Mouse (Mus musculus): ENCODE measurements around the gene Flad1. TPM values are rescaled to one million over a fixed set of nuclear protein-coding genes. Genes with fewer than 3 reads are reported as not detected.

Gene Flad1
- total and polyA plus RNA-seq, 2 experiments from 2014 or later, result 50.8 to 79.3 TPM

DNA sequence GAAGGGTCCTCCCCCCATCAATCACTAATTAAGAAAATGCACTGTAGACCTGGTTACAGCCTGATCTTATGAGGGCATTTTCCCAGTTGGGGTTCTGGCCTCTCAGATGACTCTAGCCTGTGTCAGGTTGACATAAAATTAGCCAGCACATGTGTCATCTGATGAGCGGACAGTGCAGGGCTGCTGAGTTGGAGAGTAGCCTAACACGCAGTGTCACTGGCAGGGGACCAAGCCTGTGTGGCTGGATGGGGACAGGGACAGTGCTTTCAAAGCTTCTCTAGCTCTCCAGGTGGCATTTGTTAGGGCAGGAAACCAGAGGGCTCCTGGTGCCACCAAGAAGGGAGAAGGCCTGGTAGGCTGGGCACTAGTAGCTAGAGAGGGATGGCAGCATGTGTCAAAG lies 29.0 kb upstream of the Flad1 start:
- no peaks in the 10 kb centered on the region for H3K9me3 ChIP-seq (replicated peaks; ENCODE audit: control insufficient read depth, low read length)
- no peak overlapping the region for H3K4me3 ChIP-seq (ENCODE audit: low read depth, low read length)
- ATAC-seq (ENCODE audit: insufficient read depth, low read depth) (no peak), DNase-seq (ENCODE audit: low spot score) (no peak)
- H3K4me1 ChIP-seq (ENCODE audit: control insufficient read depth, insufficient read depth), result peaks cover 23% of the 10 kb centered on the region; the same call in 1 of the 2 replicates
- H3K36me3 ChIP-seq (replicated peaks; ENCODE audit: control insufficient read depth, insufficient read depth, low read length), result peaks cover 37% of the 10 kb centered on the region
- TF ChIP-seq EP300 (IDR thresholded peaks at IDR 0.05; ENCODE audit: low read depth), result no peak
- TF ChIP-seq CTCF (IDR thresholded peaks at IDR 0.05; ENCODE audit: low read depth), result no peak
- no peaks in the 10 kb centered on the region for H3K27me3 ChIP-seq (ENCODE audit: control insufficient read depth, insufficient read depth, low read length)
- H3K4me2 ChIP-seq (ENCODE audit: low read depth, low read length), result no peak overlapping the region
- no peak overlapping the region for H3K9ac ChIP-seq (replicated peaks; ENCODE audit: low read depth, low read length)
- no peak overlapping the region for H3K27ac ChIP-seq (ENCODE audit: low read depth)
- WGBS, result 74% methylated on average over 2 of the region's 2 CpGs

DNA sequence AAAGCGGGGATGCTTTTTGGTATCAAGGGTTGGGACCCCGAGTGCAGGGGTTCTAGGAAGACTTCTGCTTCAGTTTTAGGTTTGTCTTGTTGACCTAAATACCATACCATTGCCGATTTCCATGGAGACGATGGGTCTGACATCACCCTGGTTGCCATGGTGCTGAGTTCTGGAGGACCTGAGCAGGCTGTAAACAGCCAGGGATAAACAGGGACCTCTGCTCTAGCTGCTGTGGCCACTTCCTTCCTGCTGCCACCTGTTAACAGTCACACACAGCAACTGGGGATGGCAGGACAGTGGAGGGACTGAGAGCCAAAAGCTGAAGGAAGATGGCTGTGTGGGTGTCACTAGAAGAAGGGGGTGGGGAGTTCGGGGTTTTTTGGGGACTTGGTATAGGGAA lies 25.6 kb upstream of the Flad1 start:
- Histone ChIP-seq H3K9ac (replicated peaks; ENCODE audit: low read depth, low read length) (peak overlapping the region; percentile 68), H3K4me2 (ENCODE audit: low read depth, low read length) (peak overlapping the region; percentile 82), H3K9me3 (replicated peaks; ENCODE audit: control insufficient read depth, low read length) (no peaks in the 10 kb centered on the region), H3K4me1 (ENCODE audit: control insufficient read depth, insufficient read depth) (peaks cover 23% of the 10 kb centered on the region; the same call in 1 of the 2 replicates), H3K36me3 (replicated peaks; ENCODE audit: control insufficient read depth, insufficient read depth, low read length) (peaks cover 36% of the 10 kb centered on the region), H3K4me3 (ENCODE audit: low read depth, low read length) (peak overlapping the region; percentile 63), H3K27ac (ENCODE audit: low read depth) (peak overlapping the region; percentile 86), H3K27me3 (ENCODE audit: control insufficient read depth, insufficient read depth, low read length) (no peaks in the 10 kb centered on the region)
- ATAC-seq (ENCODE audit: insufficient read depth, low read depth) (peak; percentile 32; the same call in 1 of the 2 replicates), DNase-seq (ENCODE audit: low spot score) (peak; percentile 57)
- TF ChIP-seq EP300 (IDR thresholded peaks at IDR 0.05; ENCODE audit: low read depth) (no peak), CTCF (IDR thresholded peaks at IDR 0.05; ENCODE audit: low read depth) (no peak)
- WGBS, result 27% methylated on average over 5 of the region's 5 CpGs

DNA sequence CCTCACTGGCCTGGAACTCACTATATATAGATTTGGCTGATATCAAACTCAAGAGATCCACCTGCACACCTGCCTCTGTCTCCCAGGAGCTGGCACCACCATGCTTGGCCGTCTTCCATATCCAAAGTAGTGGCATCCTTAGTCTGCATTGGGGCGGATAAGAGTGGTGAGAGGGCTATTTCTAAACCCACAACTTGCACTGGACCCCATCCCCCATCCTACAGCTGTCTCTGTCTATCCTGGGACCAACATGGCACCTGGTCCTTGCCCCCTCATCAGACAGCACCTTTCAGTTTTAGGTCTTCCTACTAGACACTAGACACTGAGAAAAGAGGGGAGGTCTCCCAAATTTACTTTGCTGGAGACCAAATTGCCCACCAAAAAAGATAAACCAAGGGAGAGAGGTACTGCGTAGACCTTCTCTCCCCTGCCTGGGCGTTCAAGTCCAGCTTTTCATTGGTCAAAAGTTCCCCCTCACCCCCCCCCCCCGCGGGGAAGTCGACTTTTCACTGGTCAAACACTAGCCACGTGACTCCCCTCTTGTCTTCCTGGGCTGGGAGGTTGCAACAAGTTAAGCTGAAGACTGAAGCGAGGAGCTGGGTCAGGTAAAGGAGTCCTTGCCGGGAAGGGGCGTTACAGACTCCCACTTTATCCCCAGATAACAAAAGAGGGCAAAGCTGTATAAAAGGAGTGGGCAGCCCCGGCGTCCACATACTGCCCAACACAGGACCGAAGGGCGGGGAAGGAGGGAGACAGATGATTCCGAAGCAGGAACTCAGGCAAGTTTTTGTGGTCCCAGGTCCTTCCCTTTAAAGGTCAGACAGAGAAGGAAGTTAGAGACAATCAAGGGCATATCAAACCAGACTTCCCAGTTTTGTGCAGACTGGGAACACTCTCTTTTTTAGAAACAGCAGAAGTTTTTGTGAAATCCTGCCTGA lies 24.8 kb upstream of the Flad1 start, which contains the start of gene Pbxip1:
Pbxip1 (plus strand) TSS at position 531 of the 938 bp plus-strand sequence.
- H3K4me1 ChIP-seq (ENCODE audit: control insufficient read depth, insufficient read depth), result peaks cover 23% of the 10 kb centered on the region; the same call in 1 of the 2 replicates
- ATAC-seq (ENCODE audit: insufficient read depth, low read depth) (peak; percentile 88), DNase-seq (ENCODE audit: low spot score) (peak; percentile 93)
- H3K9ac ChIP-seq (replicated peaks; ENCODE audit: low read depth, low read length), result peak within 1 kb of the TSS; percentile 68
- H3K4me2 ChIP-seq (ENCODE audit: low read depth, low read length), result peak within 1 kb of the TSS; percentile 82
- peaks cover 35% of the 10 kb centered on the region for H3K36me3 ChIP-seq (replicated peaks; ENCODE audit: control insufficient read depth, insufficient read depth, low read length)
- H3K27ac ChIP-seq (ENCODE audit: low read depth), result peak within 1 kb of the TSS; percentile 86
- no peaks in the 10 kb centered on the region for H3K9me3 ChIP-seq (replicated peaks; ENCODE audit: control insufficient read depth, low read length)
- no peaks in the 10 kb centered on the region for H3K27me3 ChIP-seq (ENCODE audit: control insufficient read depth, insufficient read depth, low read length)
- WGBS, result 3% methylated on average over 16 of the region's 16 CpGs
- no peak for TF ChIP-seq CTCF (IDR thresholded peaks at IDR 0.05; ENCODE audit: low read depth)
- no peak for TF ChIP-seq EP300 (IDR thresholded peaks at IDR 0.05; ENCODE audit: low read depth)
- H3K4me3 ChIP-seq (ENCODE audit: low read depth, low read length), result peak within 1 kb of the TSS; percentile 63

DNA sequence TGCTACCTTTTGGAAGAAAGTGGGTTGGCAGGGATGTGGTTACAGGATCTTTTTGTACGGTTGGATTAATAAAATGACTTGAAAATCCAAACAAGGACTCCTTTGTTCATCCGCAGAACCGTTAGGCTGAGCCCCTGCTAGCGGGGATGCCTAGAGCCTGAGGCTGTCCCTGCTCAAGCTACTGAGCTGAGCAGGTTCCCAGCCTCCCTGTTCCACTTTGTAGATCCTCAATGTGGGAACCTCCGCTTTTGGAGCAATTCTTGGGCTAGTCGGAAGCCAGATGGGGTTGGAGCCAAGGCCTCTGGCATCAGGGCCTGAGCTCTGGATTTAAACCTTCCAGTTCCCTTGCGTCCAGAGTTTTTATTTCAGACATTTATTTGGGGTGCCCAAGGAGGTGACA lies 23.4 kb upstream of the Flad1 start:
- DNase-seq (ENCODE audit: low spot score) (no peak), ATAC-seq (ENCODE audit: insufficient read depth, low read depth) (no peak)
- Histone ChIP-seq H3K4me1 (ENCODE audit: control insufficient read depth, insufficient read depth) (peaks cover 23% of the 10 kb centered on the region; the same call in 1 of the 2 replicates), H3K27me3 (ENCODE audit: control insufficient read depth, insufficient read depth, low read length) (no peaks in the 10 kb centered on the region), H3K4me3 (ENCODE audit: low read depth, low read length) (no peak overlapping the region), H3K36me3 (replicated peaks; ENCODE audit: control insufficient read depth, insufficient read depth, low read length) (peaks cover 27% of the 10 kb centered on the region), H3K27ac (ENCODE audit: low read depth) (no peak overlapping the region), H3K9ac (replicated peaks; ENCODE audit: low read depth, low read length) (no peak overlapping the region), H3K9me3 (replicated peaks; ENCODE audit: control insufficient read depth, low read length) (no peaks in the 10 kb centered on the region), H3K4me2 (ENCODE audit: low read depth, low read length) (no peak overlapping the region)
- TF ChIP-seq EP300 (IDR thresholded peaks at IDR 0.05; ENCODE audit: low read depth), result no peak
- no peak for TF ChIP-seq CTCF (IDR thresholded peaks at IDR 0.05; ENCODE audit: low read depth)
- WGBS, result 80% methylated on average over 7 of the region's 7 CpGs

DNA sequence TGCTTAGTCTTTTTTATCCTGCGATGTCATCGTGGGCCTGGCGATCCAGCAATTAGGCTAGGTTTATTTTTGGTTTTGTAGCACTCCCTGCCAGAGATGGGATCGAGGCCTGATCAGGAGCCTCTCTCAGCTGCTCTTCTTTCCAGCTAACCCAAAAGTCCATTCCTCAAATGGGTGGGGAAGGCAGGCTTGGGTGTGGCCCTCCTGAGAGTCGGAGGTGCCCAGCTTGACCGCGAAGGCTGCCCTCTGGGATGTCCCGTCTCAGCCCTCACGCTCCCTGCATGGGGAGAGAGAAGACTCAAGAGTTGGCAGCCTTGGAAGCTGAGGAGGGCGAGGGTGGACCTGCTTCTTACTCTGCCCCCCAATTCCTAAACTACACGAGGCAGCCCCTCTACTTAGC lies 22.9 kb upstream of the Flad1 start:
- Histone ChIP-seq H3K9me3 (replicated peaks; ENCODE audit: control insufficient read depth, low read length) (no peaks in the 10 kb centered on the region), H3K9ac (replicated peaks; ENCODE audit: low read depth, low read length) (no peak overlapping the region), H3K27ac (ENCODE audit: low read depth) (no peak overlapping the region), H3K4me1 (ENCODE audit: control insufficient read depth, insufficient read depth) (peaks cover 23% of the 10 kb centered on the region; the same call in 1 of the 2 replicates), H3K36me3 (replicated peaks; ENCODE audit: control insufficient read depth, insufficient read depth, low read length) (peaks cover 26% of the 10 kb centered on the region), H3K4me2 (ENCODE audit: low read depth, low read length) (no peak overlapping the region), H3K4me3 (ENCODE audit: low read depth, low read length) (no peak overlapping the region), H3K27me3 (ENCODE audit: control insufficient read depth, insufficient read depth, low read length) (no peaks in the 10 kb centered on the region)
- DNase-seq (ENCODE audit: low spot score) (no peak), ATAC-seq (ENCODE audit: insufficient read depth, low read depth) (no peak)
- TF ChIP-seq EP300 (IDR thresholded peaks at IDR 0.05; ENCODE audit: low read depth) (no peak), CTCF (IDR thresholded peaks at IDR 0.05; ENCODE audit: low read depth) (no peak)
- WGBS, result 69% methylated on average over 11 of the region's 11 CpGs

Data from heart, postnatal 0 days (tissue).